Mouse (Mus musculus) limb, embryonic 13.5 days (tissue): ENCODE results near the gene Nudt21. TPM values are rescaled to one million over a fixed set of nuclear protein-coding genes. Genes with fewer than 3 reads are reported as not detected.
A peak's percentile ranks its signal among the peaks of the same experiment; 100 is the strongest.

Experiments
- ATAC-seq: fragments of 200-750 bp; cut with Nextera tagmentation; 2 replicates; pipeline ENCODE4 v1.8.0; 2017; ENCODE audit warnings: low read depth, moderate number of reproducible peaks, moderate TSS enrichment; ENCODE audit not compliant: low FRiP score
- H3K27ac ChIP-seq: fragments of 300-500 bp; sonication (generic); 2 replicates; pipeline ENCODE4 v1.5.1; 2015; ENCODE audit warnings: inconsistent platforms, mild to moderate bottlenecking, moderate library complexity
- H3K27me3 ChIP-seq: fragments of 300-500 bp; sonication (generic); 2 replicates; pipeline ENCODE4 v1.6.1; 2015; ENCODE audit warnings: mild to moderate bottlenecking, inconsistent platforms
- H3K36me3 ChIP-seq: fragments of 300-500 bp; sonication (generic); 2 replicates; pipeline ENCODE4 v1.6.1; 2015; ENCODE audit warnings: inconsistent platforms, mild to moderate bottlenecking, moderate library complexity
- H3K4me1 ChIP-seq: fragments of 300-500 bp; sonication (generic); 2 replicates; pipeline ENCODE4 v1.6.1; 2015; ENCODE audit warnings: inconsistent platforms
- H3K4me2 ChIP-seq: fragments of 300-500 bp; sonication (generic); replicated peaks from 2 replicates; pipeline ENCODE4 v1.6.1; 2015; ENCODE audit warnings: inconsistent platforms, mild to moderate bottlenecking, moderate library complexity
- H3K4me3 ChIP-seq: fragments of 300-500 bp; sonication (generic); 2 replicates; pipeline ENCODE4 v1.5.1; 2015; ENCODE audit warnings: moderate library complexity, mild to moderate bottlenecking, inconsistent platforms
- H3K9ac ChIP-seq: fragments of 300-500 bp; sonication (generic); 2 replicates; pipeline ENCODE4 v1.6.1; 2015; ENCODE audit warnings: mild to moderate bottlenecking, inconsistent platforms
- H3K9me3 ChIP-seq: fragments of 300-500 bp; sonication (generic); 2 replicates; pipeline ENCODE4 v1.6.1; 2016; ENCODE audit warnings: inconsistent platforms
- WGBS: fragments of 180-500 bp; shearing (Covaris S2); methylation state at CpG from one replicate; pipeline ENCODE4 v1.1.7; 2015; 5-methylcytosine and 5-hydroxymethylcytosine counted together
- polyA plus RNA-seq: library from polyadenylated mRNA; unstranded; fragments of >200 nt; fragmentation: Nextera tagmentation; extraction: Ambion mirVana; gene quantifications from 2 replicates; pipeline ENCODE4 v1.2.1, GENCODE M21; 2015

The Nudt21 gene
- polyA plus RNA-seq, 1 experiment from 2014 or later = 118 TPM

GRCm38 (mm10) chr8:94023916-94024315, 12.9 kb downstream of the Nudt21 start:
- Histone ChIP-seq H3K4me3 (no peak overlapping the region), H3K36me3 (peaks cover 79% of the 10 kb centered on the region), H3K27ac (no peak overlapping the region), H3K9me3 (no peaks in the 10 kb centered on the region), H3K4me2 (no peak overlapping the region), H3K9ac (no peak overlapping the region), H3K27me3 (no peaks in the 10 kb centered on the region), H3K4me1 (no peaks in the 10 kb centered on the region)
- 93% methylated on average over 6 of the region's 6 CpGs for WGBS
- ATAC-seq = no peak

- whole genome bisulfite sequencing = 39% methylated on average over 7 of the region's 7 CpGs
- Histone ChIP-seq H3K4me3 (peak overlapping the region; percentile 94), H3K27me3 (no peaks in the 10 kb centered on the region), H3K9me3 (no peaks in the 10 kb centered on the region), H3K36me3 (peaks cover 6% of the 10 kb centered on the region), H3K9ac (peak overlapping the region; percentile 97), H3K4me1 (peaks cover 24% of the 10 kb centered on the region), H3K4me2 (peak overlapping the region; percentile 86), H3K27ac (peak overlapping the region; percentile 92; the same call in 1 of the 2 replicates)
- ATAC-seq = no peak
Measured at GRCm38 (mm10) chr8:94013026-94013612, 23.7 kb downstream of the Nudt21 start.

- H3K9ac ChIP-seq = peak within 1 kb of the TSS; percentile 97
Measured at GRCm38 (mm10) chr8:94012013-94012951, 24.5 kb downstream of the Nudt21 start, which contains the start of gene Amfr. Amfr (minus strand) TSS chr8:94012842.

GRCm38 (mm10) chr8:94011076-94012012, 25.5 kb downstream of the Nudt21 start:
- peaks cover 24% of the 10 kb centered on the region for H3K4me1 ChIP-seq
- peak overlapping the region; percentile 97 for H3K9ac ChIP-seq
- 3% methylated on average over 48 of the region's 48 CpGs for WGBS
- peak overlapping the region; percentile 86 for H3K4me2 ChIP-seq
- H3K36me3 ChIP-seq = peaks cover 6% of the 10 kb centered on the region
- peak overlapping the region; percentile 94 for H3K4me3 ChIP-seq
- ATAC-seq = no peak
- H3K9me3 ChIP-seq = no peaks in the 10 kb centered on the region
- no peaks in the 10 kb centered on the region for H3K27me3 ChIP-seq
- peak overlapping the region; percentile 92 for H3K27ac ChIP-seq

More at GRCm38 (mm10) chr8:94012013-94012951, 24.5 kb downstream of the Nudt21 start, which contains the start of gene Amfr:
- Histone ChIP-seq H3K9me3 (no peaks in the 10 kb centered on the region), H3K4me1 (peaks cover 24% of the 10 kb centered on the region), H3K36me3 (peaks cover 6% of the 10 kb centered on the region), H3K27me3 (no peaks in the 10 kb centered on the region), H3K4me2 (peak within 1 kb of the TSS; percentile 86), H3K27ac (peak within 1 kb of the TSS; percentile 92), H3K4me3 (peak within 1 kb of the TSS; percentile 94)
- ATAC-seq = peak; percentile 95
- under 1% methylated on average over 125 of the region's 130 CpGs for WGBS

GRCm38 (mm10) chr8:94010101-94010705, 26.6 kb downstream of the Nudt21 start:
- Histone ChIP-seq H3K9me3 (no peaks in the 10 kb centered on the region), H3K4me1 (peaks cover 24% of the 10 kb centered on the region), H3K9ac (no peak overlapping the region), H3K4me2 (peak overlapping the region; percentile 36), H3K36me3 (peaks cover 6% of the 10 kb centered on the region), H3K27ac (no peak overlapping the region), H3K4me3 (no peak overlapping the region), H3K27me3 (no peaks in the 10 kb centered on the region)
- WGBS = 69% methylated on average over 2 of the region's 2 CpGs
- no peak for ATAC-seq

GRCm38 (mm10) chr8:94009243-94009845, 27.5 kb downstream of the Nudt21 start:
- no peak for ATAC-seq
- H3K9me3 ChIP-seq = no peaks in the 10 kb centered on the region

GRCm38 (mm10) chr8:94004139-94004538, 32.7 kb downstream of the Nudt21 start:
- Histone ChIP-seq H3K36me3 (peaks cover 46% of the 10 kb centered on the region), H3K27me3 (no peaks in the 10 kb centered on the region), H3K4me1 (peaks cover 3% of the 10 kb centered on the region), H3K27ac (no peak overlapping the region), H3K4me3 (no peak overlapping the region), H3K9me3 (no peaks in the 10 kb centered on the region), H3K4me2 (no peak overlapping the region), H3K9ac (no peak overlapping the region)
- 90% methylated on average over 9 of the region's 9 CpGs for WGBS
- no peak for ATAC-seq

More at GRCm38 (mm10) chr8:94009243-94009845, 27.5 kb downstream of the Nudt21 start:
- no peak overlapping the region for H3K27ac ChIP-seq
- 69% methylated on average over 15 of the region's 15 CpGs for WGBS
- H3K4me1 ChIP-seq = peaks cover 24% of the 10 kb centered on the region
- no peak overlapping the region for H3K4me2 ChIP-seq
- H3K36me3 ChIP-seq = peaks cover 5% of the 10 kb centered on the region
- H3K27me3 ChIP-seq = no peaks in the 10 kb centered on the region
- H3K9ac ChIP-seq = no peak overlapping the region
- no peak overlapping the region for H3K4me3 ChIP-seq

- Histone ChIP-seq H3K9ac (no peak overlapping the region), H3K27ac (no peak overlapping the region), H3K36me3 (peaks cover 67% of the 10 kb centered on the region), H3K4me2 (no peak overlapping the region), H3K9me3 (no peaks in the 10 kb centered on the region), H3K27me3 (no peaks in the 10 kb centered on the region), H3K4me1 (no peaks in the 10 kb centered on the region), H3K4me3 (no peak overlapping the region)
- WGBS = 88% methylated on average over 2 of the region's 2 CpGs
- ATAC-seq = no peak
Measured at GRCm38 (mm10) chr8:93998961-93999360, 37.9 kb downstream of the Nudt21 start.

- H3K9me3 ChIP-seq = peaks cover 4% of the 10 kb centered on the region; the same call in 1 of the 2 replicates
- H3K9ac ChIP-seq = no peak overlapping the region
- WGBS = 93% methylated on average over 4 of the region's 4 CpGs
- ATAC-seq = no peak
- H3K4me3 ChIP-seq = no peak overlapping the region
- no peaks in the 10 kb centered on the region for H3K27me3 ChIP-seq
- no peak overlapping the region for H3K27ac ChIP-seq
- no peak overlapping the region for H3K4me2 ChIP-seq
- H3K4me1 ChIP-seq = no peaks in the 10 kb centered on the region
- H3K36me3 ChIP-seq = peaks cover 65% of the 10 kb centered on the region
Measured at GRCm38 (mm10) chr8:93989739-93990138, 47.1 kb downstream of the Nudt21 start.

- ATAC-seq = no peak
Measured at GRCm38 (mm10) chr8:93984731-93985130, 52.1 kb downstream of the Nudt21 start.

GRCm38 (mm10) chr8:93983827-93984226, 53.0 kb downstream of the Nudt21 start:
- H3K27ac ChIP-seq = no peak overlapping the region
- WGBS = 87% methylated on average over 3 of the region's 3 CpGs

More at GRCm38 (mm10) chr8:93984731-93985130, 52.1 kb downstream of the Nudt21 start:
- Histone ChIP-seq H3K9ac (no peak overlapping the region), H3K9me3 (no peaks in the 10 kb centered on the region), H3K4me2 (no peak overlapping the region), H3K4me1 (no peaks in the 10 kb centered on the region), H3K27me3 (no peaks in the 10 kb centered on the region), H3K27ac (no peak overlapping the region), H3K4me3 (no peak overlapping the region), H3K36me3 (peaks cover 88% of the 10 kb centered on the region)
- 93% methylated on average over 3 of the region's 3 CpGs for WGBS

More at GRCm38 (mm10) chr8:93983827-93984226, 53.0 kb downstream of the Nudt21 start:
- Histone ChIP-seq H3K4me3 (no peak overlapping the region), H3K27me3 (no peaks in the 10 kb centered on the region), H3K4me1 (no peaks in the 10 kb centered on the region), H3K9ac (no peak overlapping the region), H3K4me2 (no peak overlapping the region), H3K9me3 (no peaks in the 10 kb centered on the region), H3K36me3 (peaks cover 92% of the 10 kb centered on the region)
- no peak for ATAC-seq
